24 mouse cellular contexts compared by ENCODE assay signal in the genomic region with DNA sequence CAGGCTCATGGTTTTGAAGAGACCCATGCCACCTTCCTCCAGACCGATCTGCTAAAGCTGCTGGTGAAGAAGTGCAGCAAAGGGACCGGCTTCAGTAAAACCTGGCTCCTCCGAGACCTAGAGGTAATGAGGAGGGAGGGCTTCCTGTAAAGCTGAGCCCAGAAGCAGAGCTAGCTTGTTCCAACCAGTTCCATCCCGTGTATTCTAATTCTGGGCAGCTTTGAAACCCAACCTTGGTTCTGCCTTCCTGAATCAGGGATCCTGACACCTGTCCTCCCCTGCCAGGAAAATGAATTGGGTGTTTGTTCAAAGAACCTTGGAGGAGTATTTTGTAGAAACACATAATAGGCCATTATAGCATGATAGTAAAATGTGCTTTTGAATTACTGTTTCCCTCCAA. TPM values are rescaled to one million over a fixed set of nuclear protein-coding genes. Genes with fewer than 3 reads are reported as not detected.
A peak's percentile ranks its signal among the peaks of the same experiment; 100 is the strongest.
DNase-seq lines count a peak whose midpoint lies in the region; ATAC-seq and TF ChIP-seq lines count a peak whose summit lies in the region.
"Had no signal": no experiment of that assay in that cellular context is flagged by ENCODE, and none has a peak within 500 bp of the region (broad histone marks: within the 10 kb centered on the region; RNA-seq: fewer than 3 reads in every experiment).

No protein-coding gene starts in this region.

- H3K36me3 ChIP-seq in kidney, adult 2 months (ENCODE audit: control insufficient read depth, insufficient read depth, low read length): peaks cover 11% of the 10 kb centered on the region; the same call in 1 of the 2 replicates
- H3K36me3 ChIP-seq in kidney, embryonic 15.5 days: peaks cover 84% of the 10 kb centered on the region
- H3K36me3 ChIP-seq in kidney, postnatal 0 days (ENCODE audit: insufficient read depth, low read length): peaks cover 49% of the 10 kb centered on the region

- TF ChIP-seq POLR2A in kidney, adult 2 months (IDR thresholded peaks at IDR 0.05; ENCODE audit: low read depth, low read length): no peak

- no peak; the same call in 1 of the 2 replicates for ATAC-seq in kidney, embryonic 15.5 days (replicated peaks; ENCODE audit: low FRiP score)
- no peak for ATAC-seq in kidney, postnatal 0 days (replicated peaks; ENCODE audit: low FRiP score, low read depth)
- ATAC-seq in granulocyte monocyte progenitor cell, adult 5-6 weeks (replicated peaks; ENCODE audit: poor library complexity, severe bottlenecking): no peak
- ATAC-seq: forebrain, embryonic 14.5 days; hindbrain, postnatal 0 days; Patski had no signal

- 40% methylated on average over 4 of the region's 4 CpGs for WGBS in kidney, adult 2 months
- 50% methylated on average over 4 of the region's 4 CpGs for WGBS in kidney, embryonic 15.5 days
- WGBS in kidney, postnatal 0 days: 47% methylated on average over 4 of the region's 4 CpGs

- H3K4me2 ChIP-seq in kidney, embryonic 15.5 days: no peak overlapping the region
- no peak overlapping the region for H3K4me2 ChIP-seq in kidney, postnatal 0 days (ENCODE audit: low read length)
- H3K4me2 ChIP-seq: embryonic facial prominence, embryonic 15.5 days; hindbrain, embryonic 13.5 days had no signal

- no peak for TF ChIP-seq CTCF in kidney, adult 2 months (conservative IDR thresholded peaks at IDR 0.05; ENCODE audit: insufficient read depth, insufficient read length, low read depth, low read length)
- no peak for TF ChIP-seq CTCF in kidney, postnatal 0 days (IDR thresholded peaks at IDR 0.05; ENCODE audit: low read depth)

- H3K27ac ChIP-seq in kidney, adult 2 months (ENCODE audit: insufficient read depth, low read depth, low read length): no peak overlapping the region
- H3K27ac ChIP-seq in kidney, embryonic 15.5 days: no peak overlapping the region
- no peak overlapping the region for H3K27ac ChIP-seq in kidney, postnatal 0 days
- H3K27ac ChIP-seq: embryonic facial prominence, embryonic 15.5 days; forebrain, embryonic 10.5 days; gastrocnemius, adult 2 months; heart, embryonic 10.5 days; hindbrain, embryonic 13.5 days; hindbrain, postnatal 0 days had no signal

- peak; percentile 35 for DNase-seq in kidney, adult 2 months
- peak; percentile 39 for DNase-seq in WW6 (ENCODE audit: low read depth, low spot score)
- peak; percentile 57 for DNase-seq in kidney, postnatal 0 days (ENCODE audit: low spot score)
- no peak for DNase-seq in thymus, postnatal 14 days
- DNase-seq in natural killer cell, adult 2 months (ENCODE audit: low spot score in 2 of 2): no peak
- DNase-seq: adrenal gland, postnatal 10 days; cerebellum, adult 11 months; cerebellum, adult 8-10 months; cerebellum, postnatal 14 days; embryo, embryonic 11 days; gastrocnemius, adult 2 months; gastrocnemius, postnatal 25 days; heart, adult 18-20 months; heart, postnatal 10 days had no signal

- H3K4me1 ChIP-seq in kidney, adult 2 months (ENCODE audit: control insufficient read depth, insufficient read depth, low read length): no peaks in the 10 kb centered on the region
- H3K4me1 ChIP-seq in kidney, embryonic 15.5 days: no peaks in the 10 kb centered on the region
- no peaks in the 10 kb centered on the region for H3K4me1 ChIP-seq in kidney, postnatal 0 days (replicated peaks; ENCODE audit: insufficient read depth, low read length)
- H3K4me1 ChIP-seq: embryonic facial prominence, embryonic 15.5 days; forebrain, embryonic 10.5 days; hindbrain, embryonic 13.5 days had no signal

- H3K9ac ChIP-seq in kidney, embryonic 15.5 days: no peak overlapping the region
- H3K9ac ChIP-seq in kidney, postnatal 0 days (ENCODE audit: low read depth, low read length): no peak overlapping the region
- H3K9ac ChIP-seq: embryonic facial prominence, embryonic 15.5 days; hindbrain, embryonic 13.5 days had no signal

- no peaks in the 10 kb centered on the region for H3K9me3 ChIP-seq in kidney, embryonic 15.5 days (replicated peaks)
- H3K9me3 ChIP-seq in kidney, postnatal 0 days (replicated peaks; ENCODE audit: low read length): no peaks in the 10 kb centered on the region
- H3K9me3 ChIP-seq: embryonic facial prominence, embryonic 15.5 days; forebrain, embryonic 10.5 days; heart, embryonic 10.5 days; hindbrain, embryonic 13.5 days had no signal

- no peak overlapping the region for H3K4me3 ChIP-seq in kidney, adult 2 months (ENCODE audit: insufficient read depth, low read depth, low read length)
- no peak overlapping the region for H3K4me3 ChIP-seq in kidney, embryonic 15.5 days (replicated peaks)
- no peak overlapping the region for H3K4me3 ChIP-seq in kidney, postnatal 0 days (replicated peaks; ENCODE audit: low read depth, low read length)
- H3K4me3 ChIP-seq: embryonic facial prominence, embryonic 15.5 days; erythroblast, embryonic 14.5 days; forebrain, embryonic 10.5 days; gastrocnemius, adult 2 months; heart, embryonic 10.5 days; hindbrain, embryonic 13.5 days had no signal

- H3K27me3 ChIP-seq in kidney, adult 2 months (replicated peaks; ENCODE audit: control insufficient read depth, insufficient read depth, low read length): no peaks in the 10 kb centered on the region
- H3K27me3 ChIP-seq in kidney, embryonic 15.5 days: no peaks in the 10 kb centered on the region
- no peaks in the 10 kb centered on the region for H3K27me3 ChIP-seq in kidney, postnatal 0 days (ENCODE audit: insufficient read depth, low read length)
- H3K27me3 ChIP-seq: embryonic facial prominence, embryonic 15.5 days; hindbrain, embryonic 13.5 days; Patski had no signal

RNA-seq across cellular contexts. Expression of gene Atp2a3, which starts 52.6 kb away (rescaled TPM):
- polyA plus RNA-seq in kidney, adult 2 months (2012; rRNA removed): 24.3 and 28.7 TPM in 2 replicates
- 4.2 and 5.7 TPM in 2 replicates for polyA plus RNA-seq in kidney, embryonic 15.5 days (2015; fragmentation: Nextera tagmentation; extraction: Ambion mirVana)
- 9.9 and 10.0 TPM in 2 replicates for polyA plus RNA-seq in kidney, postnatal 0 days (2015; fragmentation: Nextera tagmentation; extraction: Ambion mirVana)
- 78.9 and 88.4 TPM in 2 replicates for total RNA-seq in granulocyte monocyte progenitor cell, adult 5-6 weeks (2014; fragmentation: Nextera tagmentation)
- total RNA-seq in granulocyte monocyte progenitor cell, adult 5-6 weeks (2017): 65.9 and 73.9 TPM in 2 replicates

Comparison
In these comparisons a context has a peak if more than half of its experiments do, and no peak if none do; other contexts are left out.
1. DNase-seq: peak in kidney, adult 2 months (single experiment), WW6 (single experiment) and kidney, postnatal 0 days (single experiment); none in thymus, postnatal 14 days (single experiment) and natural killer cell, adult 2 months (0 of 2).